Mouse (Mus musculus): Measurements from ENCODE around the gene Gm5916.

Gm5916 gene

DNA sequence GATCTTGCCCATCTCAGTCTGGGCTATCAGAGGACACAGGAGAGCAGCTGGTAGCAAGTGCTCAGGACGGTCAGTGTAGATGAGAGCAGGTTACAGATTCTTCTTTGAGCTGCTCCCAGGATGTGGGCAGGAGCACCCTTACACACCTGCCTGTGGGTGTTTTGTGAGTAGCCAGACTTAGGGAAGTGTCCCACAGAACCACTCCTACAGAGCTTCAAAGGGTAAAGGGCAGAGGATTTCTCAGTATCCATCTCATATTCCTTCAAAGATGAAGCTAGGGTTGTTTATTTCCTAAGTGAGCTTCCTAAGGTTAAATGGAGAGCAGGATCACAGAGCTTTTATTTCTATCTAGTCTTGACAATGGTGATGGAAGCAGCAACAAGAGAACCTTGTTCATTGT lies at the start of gene Gm5916:
TSS of gene Gm5916 (minus strand) at position 101 of the 400 bp plus-strand sequence.
- DNase-seq (ENCODE audit: low spot score in 2 of 2), result no peak

Data from thymus, postnatal 10 days (tissue).